8 mouse cellular contexts compared by ENCODE assay signal in genomic region chr11:101143338-101144225, GRCm38 (mm10). TPM values are rescaled to one million over a fixed set of nuclear protein-coding genes. Genes with fewer than 3 reads are reported as not detected.
A peak's percentile ranks its signal among the peaks of the same experiment; 100 is the strongest.
DNase-seq lines count a peak whose midpoint lies in the region; ATAC-seq and TF ChIP-seq lines count a peak whose summit lies in the region.

No protein-coding gene starts in this region.

- peak overlapping the region; percentile 69 for H3K4me2 ChIP-seq in heart, embryonic 13.5 days
- peak overlapping the region; percentile 6 for H3K4me2 ChIP-seq in myocyte (ENCODE audit: low read depth)

- no peaks in the 10 kb centered on the region for H3K79me2 ChIP-seq in myocyte (ENCODE audit: control insufficient read depth, insufficient read depth)

- H3ac ChIP-seq in myocyte (ENCODE audit: control insufficient read depth, insufficient read length): no peak overlapping the region

- no peaks in the 10 kb centered on the region for H3K36me3 ChIP-seq in testis, adult 2 months (ENCODE audit: control insufficient read depth, insufficient read depth, low read length)
- no peaks in the 10 kb centered on the region for H3K36me3 ChIP-seq in heart, embryonic 13.5 days
- H3K36me3 ChIP-seq in limb, embryonic 10.5 days: no peaks in the 10 kb centered on the region
- H3K36me3 ChIP-seq in myocyte (ENCODE audit: control insufficient read depth, insufficient read depth): no peaks in the 10 kb centered on the region

- peak overlapping the region; percentile 63 for H3K4me3 ChIP-seq in testis, adult 2 months (ENCODE audit: control insufficient read depth, low read depth, low read length)
- peak overlapping the region; percentile 39 for H3K4me3 ChIP-seq in heart, embryonic 13.5 days
- peak overlapping the region; percentile 42 for H3K4me3 ChIP-seq in limb, embryonic 10.5 days
- no peak overlapping the region for H3K4me3 ChIP-seq in myocyte

- H3K4me1 ChIP-seq in testis, adult 2 months (ENCODE audit: control insufficient read depth, insufficient read depth, low read length): peaks cover 11% of the 10 kb centered on the region
- peaks cover 36% of the 10 kb centered on the region for H3K4me1 ChIP-seq in heart, embryonic 13.5 days
- H3K4me1 ChIP-seq in limb, embryonic 10.5 days: peaks cover 29% of the 10 kb centered on the region

- no peak overlapping the region for H3K27ac ChIP-seq in testis, adult 2 months (ENCODE audit: control insufficient read depth, insufficient read depth, low read depth, low read length)
- H3K27ac ChIP-seq in heart, embryonic 13.5 days (replicated peaks): peak overlapping the region; percentile 15; the same call in 1 of the 2 replicates
- H3K27ac ChIP-seq in limb, embryonic 10.5 days: peak overlapping the region; percentile 58

- peak; percentile 54 for DNase-seq in adrenal gland, postnatal 36 days
- DNase-seq in adrenal gland, postnatal 4 days (ENCODE audit: low spot score in 2 of 2): no peak
- DNase-seq in testis, postnatal 10 days (ENCODE audit: low spot score): no peak
- peak; percentile 69 for DNase-seq in limb, embryonic 10.5 days (ENCODE audit: low spot score)
- peak; percentile 15 for DNase-seq in yolk sac, embryonic 10.5 days (ENCODE audit: low spot score)

- H3K27me3 ChIP-seq in testis, adult 2 months (ENCODE audit: control insufficient read depth, insufficient read depth, low read length): 0 out of 2 replicates have a peak, but pooled peaks cover 3% of the 10 kb centered on the region
- H3K27me3 ChIP-seq in heart, embryonic 13.5 days (replicated peaks): no peaks in the 10 kb centered on the region
- peaks cover 28% of the 10 kb centered on the region for H3K27me3 ChIP-seq in limb, embryonic 10.5 days (ENCODE audit: low read depth, poor library complexity, severe bottlenecking)
- H3K27me3 ChIP-seq in myocyte (ENCODE audit: control insufficient read depth, insufficient read depth, insufficient read length): no peaks in the 10 kb centered on the region

- peak; percentile 35; the same call in 1 of the 2 replicates for TF ChIP-seq POLR2A in testis, adult 2 months (IDR thresholded peaks at IDR 0.05; ENCODE audit: control insufficient read depth, low read depth, low read length)
- no peak for TF ChIP-seq POLR2A in myocyte (IDR thresholded peaks at IDR 0.05; ENCODE audit: insufficient read length, low read depth)

- WGBS in heart, embryonic 13.5 days: 26% methylated on average over 19 of the region's 19 CpGs
- 24% methylated on average over 19 of the region's 19 CpGs for WGBS in limb, embryonic 10.5 days

- ATAC-seq in heart, embryonic 13.5 days (ENCODE audit: extremely low read depth, insufficient number of reproducible peaks, low FRiP score, low TSS enrichment): no peak

- TF ChIP-seq CTCF in testis, adult 2 months (IDR thresholded peaks at IDR 0.05; ENCODE audit: control insufficient read depth, insufficient read depth, insufficient replicate concordance, low read depth, low read length): no peak

- peak overlapping the region; percentile 73 for H3K9ac ChIP-seq in heart, embryonic 13.5 days

- H3K9me3 ChIP-seq in heart, embryonic 13.5 days: no peaks in the 10 kb centered on the region
- H3K9me3 ChIP-seq in limb, embryonic 10.5 days (replicated peaks): no peaks in the 10 kb centered on the region

TF ChIP-seq in myocyte, 11 proteins besides CTCF, POLR2A, EP300 and RAD21:
- TF ChIP-seq MYOG (IDR thresholded peaks at IDR 0.05; ENCODE audit: control insufficient read depth in 1 of 3, insufficient read depth in 1 of 3, insufficient read length in 2 of 3, low read depth in 2 of 3): no peak
- TF ChIP-seq USF1 (IDR thresholded peaks at IDR 0.05; ENCODE audit: low read depth): no peak
- TF ChIP-seq TCF3 (IDR thresholded peaks at IDR 0.05; ENCODE audit: insufficient read length, low read depth): no peak
- TF ChIP-seq SRF (IDR thresholded peaks at IDR 0.05; ENCODE audit: control insufficient read depth, insufficient read length, low read depth): no peak
- no peak for TF ChIP-seq TCF12 (IDR thresholded peaks at IDR 0.05; ENCODE audit: insufficient read depth, poor library complexity, severe bottlenecking)
- no peak for TF ChIP-seq MYOD1 (IDR thresholded peaks at IDR 0.05; ENCODE audit: control insufficient read depth in 1 of 3, insufficient read length in 2 of 3, low read depth in 2 of 3)
- TF ChIP-seq E2F4 (IDR thresholded peaks at IDR 0.05; ENCODE audit: insufficient read depth): no peak
- TF ChIP-seq CEBPB (IDR thresholded peaks at IDR 0.05; ENCODE audit: insufficient read depth, poor library complexity, severe bottlenecking): no peak
- TF ChIP-seq POLR2AphosphoS2 (IDR thresholded peaks at IDR 0.05; ENCODE audit: insufficient read length, low read depth): no peak
- no peak for TF ChIP-seq REST (IDR thresholded peaks at IDR 0.05; ENCODE audit: insufficient read depth, insufficient read length)
- no peak for TF ChIP-seq MAX (IDR thresholded peaks at IDR 0.05; ENCODE audit: low read depth)

RNA-seq across cellular contexts. Expression of gene Tubg2, which starts 12.1 kb away (rescaled TPM):
- 1 to 10 TPM; 5.9 to 7.0 TPM for total RNA-seq in adrenal gland, postnatal 36 days (2021)
- 1 to 10 TPM; 7.7 to 8.1 TPM for total RNA-seq in adrenal gland, postnatal 4 days (2021)
- polyA plus RNA-seq in testis, adult 2 months (2012; rRNA removed): 1.6 and 1.9 TPM in 2 replicates
- polyA plus RNA-seq in heart, embryonic 13.5 days (2015; fragmentation: Nextera tagmentation; extraction: Ambion mirVana): 3.1 and 4.3 TPM in 2 replicates
- 2.5 and 3.0 TPM in 2 replicates for polyA plus RNA-seq in limb, embryonic 10.5 days (2016; fragmentation: Nextera tagmentation; extraction: Ambion mirVana)
- 0.18 TPM for polyA plus RNA-seq in myocyte (2012; fragmentation: generic; extraction: Trizol)

RNA-seq across cellular contexts. Expression of gene Tubg1, which starts 23.8 kb away (rescaled TPM):
- 10 to 100 TPM; 41.3 to 42.7 TPM for total RNA-seq in adrenal gland, postnatal 36 days (2021)
- total RNA-seq in adrenal gland, postnatal 4 days (2021): 10 to 100 TPM; 42.0 to 42.6 TPM
- 22.4 and 27.3 TPM in 2 replicates for polyA plus RNA-seq in testis, adult 2 months (2012; rRNA removed)
- 77.2 and 83.0 TPM in 2 replicates for polyA plus RNA-seq in heart, embryonic 13.5 days (2015; fragmentation: Nextera tagmentation; extraction: Ambion mirVana)
- polyA plus RNA-seq in limb, embryonic 10.5 days (2016; fragmentation: Nextera tagmentation; extraction: Ambion mirVana): 145 and 158 TPM in 2 replicates
- 87.5 TPM for polyA plus RNA-seq in myocyte (2012; fragmentation: generic; extraction: Trizol)

RNA-seq across cellular contexts. Expression of gene Retreg3, which starts 23.9 kb away (rescaled TPM):
- total RNA-seq in adrenal gland, postnatal 36 days (2021): 10 to 100 TPM; 53.2 to 57.2 TPM
- total RNA-seq in adrenal gland, postnatal 4 days (2021): 10 to 100 TPM; 51.8 to 52.6 TPM
- polyA plus RNA-seq in testis, adult 2 months (2012; rRNA removed): 51.5 and 53.8 TPM in 2 replicates
- polyA plus RNA-seq in heart, embryonic 13.5 days (2015; fragmentation: Nextera tagmentation; extraction: Ambion mirVana): 12.0 and 14.1 TPM in 2 replicates
- polyA plus RNA-seq in limb, embryonic 10.5 days (2016; fragmentation: Nextera tagmentation; extraction: Ambion mirVana): 17.8 and 17.9 TPM in 2 replicates
- polyA plus RNA-seq in myocyte (2012; fragmentation: generic; extraction: Trizol): 41.2 TPM

RNA-seq across cellular contexts. Expression of gene Cntnap1, which starts 26.7 kb away (rescaled TPM):
- total RNA-seq in adrenal gland, postnatal 36 days (2021): 1 to 10 TPM; 4.6 to 4.9 TPM
- 1 to 10 TPM; 3.9 to 4.1 TPM for total RNA-seq in adrenal gland, postnatal 4 days (2021)
- polyA plus RNA-seq in testis, adult 2 months (2012; rRNA removed): 0.40 and 0.44 TPM in 2 replicates
- 0.52 and 0.55 TPM in 2 replicates for polyA plus RNA-seq in heart, embryonic 13.5 days (2015; fragmentation: Nextera tagmentation; extraction: Ambion mirVana)
- polyA plus RNA-seq in limb, embryonic 10.5 days (2016; fragmentation: Nextera tagmentation; extraction: Ambion mirVana): 0.04 and 0.09 TPM in 2 replicates
- polyA plus RNA-seq in myocyte (2012; fragmentation: generic; extraction: Trizol): 1.3 TPM

RNA-seq across cellular contexts. Expression of gene Plekhh3, which starts 27.6 kb away (rescaled TPM):
- total RNA-seq in adrenal gland, postnatal 36 days (2021): 10 to 100 TPM; 21.5 to 30.0 TPM
- 10 to 100 TPM; 26.9 to 30.7 TPM for total RNA-seq in adrenal gland, postnatal 4 days (2021)
- 2.6 and 4.1 TPM in 2 replicates for polyA plus RNA-seq in testis, adult 2 months (2012; rRNA removed)
- 7.6 and 8.5 TPM in 2 replicates for polyA plus RNA-seq in heart, embryonic 13.5 days (2015; fragmentation: Nextera tagmentation; extraction: Ambion mirVana)
- polyA plus RNA-seq in limb, embryonic 10.5 days (2016; fragmentation: Nextera tagmentation; extraction: Ambion mirVana): 1.9 and 3.0 TPM in 2 replicates
- polyA plus RNA-seq in myocyte (2012; fragmentation: generic; extraction: Trizol): 53.6 TPM

Comparison
In these comparisons a context has a peak if more than half of its experiments do, and no peak if none do; other contexts are left out.
1. DNase-seq: peak in adrenal gland, postnatal 36 days (2 of 2), limb, embryonic 10.5 days (single experiment) and yolk sac, embryonic 10.5 days (single experiment); none in adrenal gland, postnatal 4 days (0 of 2) and testis, postnatal 10 days (single experiment).